Mouse (Mus musculus) G1E-ER4 (cell line): ENCODE data around the gene Bicral. TPM values are rescaled to one million over a fixed set of nuclear protein-coding genes. Genes with fewer than 3 reads are reported as not detected.

Source experiments
- GATA1 ChIP-seq: IDR thresholded peaks from one replicate; pipeline ENCODE4 v1.8.0; 2012; ENCODE audit warnings: low read length, inconsistent platforms
- polyA plus RNA-seq: library from polyadenylated mRNA; stranded (reverse); fragments of >175 nt; gene quantifications from 2 replicates; pipeline ENCODE4 v1.2.3, GENCODE M21; 2012

Gene Bicral
- polyA plus RNA-seq, 1 experiment: 8.4 TPM

DNA sequence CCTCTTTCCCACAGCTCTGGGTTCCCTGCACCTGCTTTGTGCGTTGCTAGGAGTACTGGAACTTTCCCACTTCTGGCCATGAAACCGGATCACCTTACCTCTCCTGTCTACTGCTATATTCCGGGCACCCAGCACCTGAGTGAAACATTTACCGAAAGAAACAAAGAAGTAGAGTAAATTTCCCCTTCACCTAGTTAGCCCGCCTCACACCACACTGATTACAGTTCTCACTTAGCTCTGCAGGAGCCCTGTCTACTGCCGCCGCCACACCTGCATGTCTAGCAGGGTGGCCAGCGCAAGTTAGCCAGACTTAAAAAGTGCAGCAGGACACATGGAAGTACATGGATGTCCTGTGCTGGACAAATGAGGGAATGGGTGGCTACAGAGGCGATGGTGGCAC, 24.8 kb upstream of the Bicral start:
- no peak for TF ChIP-seq GATA1

DNA sequence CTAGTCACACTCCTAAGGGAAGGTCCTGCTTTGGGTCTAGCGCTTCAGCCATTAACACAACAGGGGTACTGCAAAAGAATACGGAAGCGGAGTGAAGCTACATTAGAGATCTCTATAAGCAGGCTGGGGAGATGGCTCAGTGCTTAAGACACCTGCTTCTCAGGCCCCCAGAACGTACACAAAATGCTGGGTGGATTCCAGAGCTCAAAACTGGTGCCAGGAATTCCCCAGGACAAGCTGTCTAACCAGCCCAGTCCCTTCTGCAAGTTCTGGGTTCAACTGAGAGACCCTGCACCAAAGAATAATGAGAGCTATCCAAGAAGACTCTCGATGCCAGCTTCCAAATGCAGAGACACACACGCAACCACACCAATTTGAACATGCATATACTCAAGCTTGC, 23.4 kb upstream of the Bicral start:
- TF ChIP-seq GATA1: no peak

DNA sequence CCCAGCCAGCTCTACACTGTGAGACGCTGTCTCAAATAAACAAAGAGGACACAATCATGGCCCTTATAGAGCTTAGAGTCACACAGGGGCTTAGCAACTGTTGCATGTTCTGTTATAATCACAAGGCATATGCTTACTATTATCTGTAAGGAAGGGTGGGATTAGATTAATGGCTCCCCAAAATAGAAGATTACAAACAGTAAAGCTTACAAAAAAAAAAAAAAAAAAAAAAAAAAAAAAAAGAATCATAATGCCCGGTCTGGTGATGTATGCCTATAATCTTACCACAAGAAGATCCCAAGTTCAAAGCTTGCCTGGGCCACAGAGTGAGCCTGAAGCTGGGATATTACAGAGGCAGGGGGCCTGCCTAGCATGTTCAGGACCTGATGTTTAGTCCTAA, 22.0 kb upstream of the Bicral start:
- TF ChIP-seq GATA1: no peak

DNA sequence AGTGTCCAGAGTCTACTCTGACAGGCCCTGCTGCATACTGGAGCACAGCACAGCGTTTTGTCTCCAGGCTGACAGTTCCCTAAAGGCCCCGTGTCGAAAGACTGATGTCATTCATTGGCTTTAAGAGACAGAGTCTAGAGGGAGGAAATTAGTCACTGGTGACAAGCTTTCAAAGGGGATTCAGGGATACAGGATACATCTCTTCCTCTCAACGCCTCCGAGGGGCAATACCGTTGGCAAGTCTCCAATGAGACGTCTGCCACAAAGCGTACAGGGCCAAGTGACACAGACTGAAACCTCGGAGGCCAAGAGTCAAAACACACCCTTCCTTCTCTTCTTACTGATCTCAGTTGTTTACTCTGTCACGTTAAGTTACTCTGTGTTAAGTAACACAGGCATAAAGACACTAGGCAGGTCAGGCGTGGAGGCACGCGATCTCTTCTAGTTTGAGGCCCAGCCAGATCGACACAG, 21.6 kb upstream of the Bicral start:
- no peak for TF ChIP-seq GATA1

DNA sequence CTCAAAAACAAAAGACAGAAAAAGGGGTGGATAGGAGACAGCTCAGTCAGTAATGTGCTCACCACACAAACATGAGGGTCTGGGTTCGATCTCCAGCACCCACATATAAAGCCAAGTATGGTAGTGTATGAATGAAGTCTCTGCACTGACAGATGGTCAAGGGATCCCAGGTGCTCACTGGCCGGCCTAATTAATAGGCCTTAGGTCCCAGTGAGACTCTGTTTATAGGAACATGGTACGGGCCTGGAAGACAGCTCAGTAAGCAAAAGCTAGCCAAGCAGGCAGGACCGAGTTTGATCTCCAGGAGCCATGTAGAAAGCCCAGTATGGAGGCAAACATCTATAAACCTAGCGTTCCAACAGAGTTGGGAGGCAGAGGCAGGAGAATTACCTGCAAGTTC, 18.8 kb upstream of the Bicral start:
- TF ChIP-seq GATA1: no peak

DNA sequence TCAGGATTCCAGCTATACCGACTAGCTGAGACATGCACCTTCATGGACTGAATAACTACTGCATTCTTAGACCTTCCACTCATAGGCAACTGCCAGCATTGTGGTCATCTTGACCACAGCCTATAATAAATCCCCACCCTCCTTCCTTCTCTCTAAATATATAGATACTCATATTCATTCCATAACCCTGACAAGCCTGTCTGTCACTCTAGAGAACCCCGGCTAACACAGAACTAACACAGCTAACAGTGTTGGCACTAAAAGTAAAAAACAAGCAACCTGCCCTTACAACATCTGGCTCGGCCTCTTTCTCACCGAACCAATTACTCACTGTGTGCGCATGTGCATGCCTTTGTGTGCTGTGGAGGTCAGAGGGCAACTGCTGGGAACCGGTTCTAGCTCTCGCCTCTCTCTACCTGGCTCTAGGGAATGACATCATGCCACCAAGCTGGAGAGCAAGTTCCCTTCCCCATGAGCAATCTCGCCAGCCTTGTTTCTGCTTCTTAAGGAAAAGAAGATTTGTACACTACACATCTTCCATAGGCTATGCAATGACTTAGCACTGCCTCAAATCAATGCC, 18.2 kb upstream of the Bicral start:
- TF ChIP-seq GATA1: no peak

DNA sequence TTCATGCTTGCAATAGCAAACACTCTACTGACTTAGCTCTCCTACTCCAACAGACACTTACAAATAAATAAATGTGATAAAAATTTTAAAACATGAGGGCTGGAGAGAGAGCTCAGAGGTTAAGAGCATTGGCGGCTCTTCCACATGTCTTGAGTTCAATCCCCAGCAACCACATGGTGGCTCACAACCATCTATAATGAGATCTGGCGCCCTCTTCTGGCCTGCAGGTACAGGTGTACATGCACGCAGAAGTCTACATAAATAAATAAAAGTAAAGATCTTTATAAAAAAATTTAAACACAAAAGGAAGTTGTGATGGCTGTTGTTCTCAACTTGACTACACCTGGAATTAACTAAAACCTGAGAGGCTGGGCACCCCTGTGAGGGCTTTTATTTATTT, 17.3 kb upstream of the Bicral start:
- TF ChIP-seq GATA1: no peak

DNA sequence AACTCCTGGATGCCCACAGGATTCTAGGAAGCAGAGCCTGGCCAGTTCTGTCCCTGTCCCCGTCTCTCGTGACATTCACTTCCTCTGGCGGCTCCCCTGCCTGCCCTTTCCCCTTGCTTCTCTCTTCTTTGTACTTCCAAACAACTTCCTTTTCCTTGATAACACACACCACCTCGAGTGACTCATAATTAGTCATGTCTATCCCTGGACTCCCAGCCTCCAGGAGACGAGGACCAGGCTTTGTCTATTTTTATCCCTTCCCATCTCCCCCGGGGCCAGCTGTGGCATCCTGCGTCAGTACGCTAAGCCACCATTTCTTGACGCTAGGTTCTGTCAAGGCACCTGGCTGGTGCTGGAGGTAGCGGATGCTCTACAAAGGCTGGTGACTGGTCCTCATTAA, 15.9 kb upstream of the Bicral start:
- TF ChIP-seq GATA1: no peak

DNA sequence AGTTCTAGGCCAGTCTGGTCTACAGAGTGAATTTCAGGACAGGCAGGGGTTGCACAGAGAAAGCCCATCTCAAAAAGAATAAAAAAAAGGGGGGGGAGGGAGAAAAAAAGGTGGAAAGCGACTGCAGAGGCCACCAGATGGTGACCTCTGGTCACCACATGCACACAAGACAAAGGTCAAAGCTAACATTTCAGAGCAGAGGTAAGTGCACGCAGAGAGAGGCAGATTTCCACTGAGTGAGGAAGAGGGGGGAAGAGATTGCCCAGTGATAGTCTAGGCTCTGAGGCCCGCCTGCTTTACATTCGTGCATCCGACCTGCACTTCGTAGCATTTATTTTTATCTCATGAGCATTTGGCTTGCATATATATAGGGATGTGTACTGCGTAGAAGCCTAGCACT, 14.5 kb upstream of the Bicral start:
- TF ChIP-seq GATA1: no peak

DNA sequence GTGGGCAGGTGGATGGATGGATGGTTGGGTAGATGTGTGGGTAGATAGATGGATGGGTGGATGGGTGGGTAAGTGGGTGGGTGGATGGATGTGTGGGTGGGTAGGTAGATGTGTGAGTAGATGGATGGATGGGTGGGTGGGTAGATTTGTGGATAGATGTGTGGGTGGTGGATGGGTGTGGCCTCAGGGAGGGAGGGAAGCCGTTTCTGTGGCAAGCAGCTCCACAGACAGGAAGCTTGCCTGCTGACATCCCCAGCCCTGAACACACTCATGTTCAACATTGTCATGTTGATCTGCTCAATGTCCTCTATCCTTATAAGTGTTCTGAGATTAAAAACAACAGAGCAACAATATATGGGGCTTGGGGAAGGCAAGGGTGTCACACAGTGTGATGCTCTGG, 12.6 kb upstream of the Bicral start:
- no peak for TF ChIP-seq GATA1

DNA sequence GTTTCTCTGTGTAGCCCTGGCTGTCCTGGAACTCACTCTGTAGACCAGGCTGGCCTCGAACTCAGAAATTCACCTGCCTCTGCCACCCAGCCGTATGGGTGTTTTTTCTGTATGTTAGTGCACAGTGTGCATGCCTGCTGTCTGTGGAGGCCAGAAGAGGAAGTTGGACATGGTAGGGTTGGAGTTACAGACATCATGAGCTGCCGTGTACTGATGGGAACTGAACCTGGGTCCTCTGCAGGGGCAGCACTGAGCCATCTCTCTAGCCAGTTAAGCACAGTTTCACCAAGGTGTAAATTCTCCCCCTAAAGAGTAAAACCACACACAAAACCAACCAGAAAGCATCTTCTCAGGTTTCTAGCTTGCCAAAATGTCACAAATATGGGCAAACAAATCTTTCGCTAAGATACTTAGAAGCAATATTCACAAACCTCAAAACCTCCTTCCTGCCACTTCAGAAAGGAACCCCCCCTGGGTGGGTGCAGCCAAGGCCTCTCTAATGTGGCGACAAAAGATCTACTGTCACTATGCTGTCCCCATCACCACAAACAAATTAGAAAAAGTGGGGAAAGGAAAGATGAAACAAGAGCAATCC, 12.0 kb upstream of the Bicral start:
- TF ChIP-seq GATA1: no peak

DNA sequence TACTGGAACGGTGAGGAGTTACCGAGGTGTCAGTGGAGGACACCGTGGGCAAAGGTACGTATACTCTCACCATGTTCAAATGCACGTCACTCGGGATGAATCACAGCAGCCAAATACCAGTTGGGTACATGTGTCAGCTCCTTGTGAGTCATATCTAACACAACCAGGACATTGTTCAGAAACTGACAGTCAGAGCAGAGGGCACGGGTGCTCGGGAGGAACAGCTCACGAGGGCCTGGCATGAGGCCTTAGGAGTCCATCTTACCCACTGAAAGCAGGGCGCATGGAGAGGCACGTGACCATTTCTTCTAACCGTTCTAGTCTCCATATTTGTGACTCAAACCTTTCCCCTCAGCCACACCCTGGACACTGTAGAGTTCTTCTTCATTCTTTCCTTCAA, 8.6 kb upstream of the Bicral start:
- TF ChIP-seq GATA1: no peak

DNA sequence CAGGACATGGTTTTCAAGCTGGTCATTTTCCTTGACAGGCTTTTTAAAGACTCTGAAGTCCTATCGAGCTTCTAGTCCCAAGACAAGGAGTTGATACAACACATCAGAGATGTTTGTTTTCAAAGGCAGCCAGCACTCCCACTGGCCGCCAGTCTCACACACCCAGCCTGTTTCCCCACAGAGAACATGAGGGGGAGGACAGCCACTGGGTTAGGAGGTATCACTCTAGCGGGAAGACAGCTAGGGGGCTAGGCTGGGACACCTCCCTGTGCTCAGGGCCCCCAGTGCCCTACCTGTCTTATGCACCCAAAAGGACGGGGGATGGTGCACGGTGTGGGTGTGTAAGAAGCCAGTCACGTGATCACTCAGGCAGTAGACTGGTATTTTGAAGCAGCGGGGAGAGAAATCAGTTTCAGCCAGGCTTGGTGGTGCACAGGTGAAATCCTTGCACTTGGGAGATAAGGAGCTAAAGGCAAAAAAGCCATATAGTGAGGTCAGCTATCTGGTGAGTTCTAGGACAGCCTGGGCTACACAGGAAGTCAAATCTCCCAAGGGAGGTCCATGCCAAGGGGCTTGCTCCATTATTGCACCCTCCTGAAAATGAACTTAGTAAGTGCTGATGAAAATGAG, 6.4 kb upstream of the Bicral start:
- no peak for TF ChIP-seq GATA1

DNA sequence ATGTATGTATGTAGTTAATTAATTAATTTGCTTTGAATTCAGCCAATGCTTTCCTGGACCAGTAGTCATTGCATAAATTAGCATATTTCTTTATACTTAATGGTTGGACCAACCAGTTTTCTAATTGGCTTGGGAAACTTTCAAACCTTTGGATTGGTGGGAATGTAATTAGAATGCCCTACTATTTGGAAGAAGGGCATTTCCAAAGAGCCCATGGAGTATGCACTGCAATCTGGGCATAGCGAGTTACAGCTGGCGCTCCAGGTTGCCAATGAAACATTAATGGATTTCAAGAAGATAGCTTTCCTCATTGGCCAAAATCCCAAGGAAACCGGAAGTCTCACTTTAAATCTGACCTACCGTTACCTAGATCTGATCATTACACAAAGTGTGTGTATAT, 1.8 kb upstream of the Bicral start:
- no peak for TF ChIP-seq GATA1

DNA sequence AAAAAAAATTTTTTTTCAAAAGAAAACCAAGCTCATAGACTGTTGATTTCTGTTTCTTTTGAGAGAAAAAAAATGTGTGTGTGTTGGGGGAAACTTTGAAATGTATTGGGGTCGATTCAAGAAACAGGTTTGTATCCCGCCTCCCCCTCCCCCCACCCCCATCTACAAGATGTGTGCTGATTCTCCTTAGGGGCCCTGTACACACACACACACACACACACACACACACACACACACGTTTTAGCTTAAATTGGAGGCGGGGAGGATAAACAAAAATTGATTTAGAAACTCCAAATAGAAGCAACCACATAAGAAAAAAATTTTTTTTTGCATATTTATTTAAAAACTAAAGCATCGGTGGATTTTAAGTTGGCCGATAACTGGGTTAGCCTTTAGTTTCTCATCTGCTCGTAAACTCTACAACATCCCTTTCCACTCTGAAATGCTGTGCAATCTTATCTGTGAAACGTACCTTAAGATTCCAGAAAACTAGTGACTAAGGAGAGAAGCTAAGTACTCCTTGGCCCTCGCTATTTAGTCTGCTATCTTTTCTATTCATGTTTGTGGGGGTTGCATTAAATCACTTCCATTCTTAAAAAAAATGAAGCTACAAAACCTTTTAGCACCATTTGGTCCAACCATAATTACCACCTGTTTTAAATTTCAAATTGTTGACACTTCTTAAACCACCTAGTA, 615 bp upstream of the Bicral start:
- no peak for TF ChIP-seq GATA1

DNA sequence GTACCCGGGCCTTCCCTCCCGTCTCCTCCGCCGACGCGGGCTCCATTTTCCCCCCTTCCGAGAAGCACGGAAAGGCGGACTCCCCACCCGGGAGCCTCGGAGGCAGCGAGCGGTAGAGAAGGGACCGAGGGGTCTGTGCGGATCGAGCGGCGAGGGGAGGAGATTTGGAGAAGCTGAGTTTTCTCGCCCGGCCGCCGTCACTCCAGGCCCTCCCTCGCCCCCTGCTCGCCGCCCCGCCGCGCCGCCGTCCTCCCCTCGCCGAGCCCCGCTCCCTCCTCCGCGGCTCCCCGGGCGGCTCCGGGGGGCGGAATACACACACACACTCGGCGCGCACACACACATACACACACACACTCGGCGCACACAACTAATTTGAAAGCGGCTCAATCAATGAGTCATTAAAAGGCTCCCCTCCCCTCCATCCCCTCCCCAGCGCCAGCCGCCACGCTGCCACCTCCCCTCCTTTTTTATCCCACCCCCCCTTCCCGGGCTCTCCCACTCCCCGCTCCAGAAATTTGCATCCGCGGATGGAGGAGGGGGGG, 850 bp downstream of the Bicral start:
- TF ChIP-seq GATA1: no peak
